Mouse (Mus musculus): ENCODE data around the gene Ccn5. TPM values are rescaled to one million over a fixed set of nuclear protein-coding genes. Genes with fewer than 3 reads are reported as not detected.

The Ccn5 gene
- polyA plus RNA-seq, 1 experiment from 2014 or later: 0.05 TPM

DNA sequence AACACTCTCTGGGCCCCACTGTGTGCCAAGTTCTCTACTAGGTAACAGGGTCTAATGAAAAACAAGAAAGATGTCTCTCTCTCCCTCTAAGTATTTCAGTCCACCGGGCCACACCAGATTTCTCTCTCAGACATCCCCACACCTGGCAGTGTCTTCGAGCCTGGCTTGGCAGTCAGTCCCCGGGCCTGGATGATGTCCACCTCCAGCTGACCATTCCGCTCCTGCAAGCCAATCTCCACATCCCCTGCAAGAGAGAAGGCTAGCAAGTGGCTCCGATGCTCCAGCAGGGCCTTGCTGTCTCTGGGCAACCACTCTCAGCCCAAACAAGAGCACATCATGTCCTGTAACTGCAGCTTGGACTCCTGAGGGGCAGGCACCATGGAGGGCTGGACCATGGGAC lies 44.6 kb downstream of the Ccn5 start:
- Histone ChIP-seq H3K9ac (ENCODE audit: low read depth, low read length) (no peak overlapping the region), H3K4me1 (ENCODE audit: control insufficient read depth, low read depth, low read length) (no peaks in the 10 kb centered on the region), H3K27me3 (ENCODE audit: control insufficient read depth, insufficient read depth, low read depth, low read length) (no peaks in the 10 kb centered on the region), H3K27ac (ENCODE audit: low read length) (no peak overlapping the region), H3K9me3 (replicated peaks; ENCODE audit: control insufficient read depth, low read length) (no peaks in the 10 kb centered on the region), H3K4me3 (ENCODE audit: low read depth, low read length) (no peak overlapping the region), H3K4me2 (ENCODE audit: low read depth, low read length) (no peak overlapping the region), H3K36me3 (ENCODE audit: control insufficient read depth, insufficient read depth) (no peaks in the 10 kb centered on the region)
- no peak for ATAC-seq (ENCODE audit: low read depth)
- WGBS (ENCODE audit: insufficient replicate concordance): 72% methylated on average over 5 of the region's 5 CpGs

GRCm38 (mm10) chr2:163866061-163866460 lies 45.4 kb downstream of the Ccn5 start:
- Histone ChIP-seq H3K4me1 (ENCODE audit: control insufficient read depth, low read depth, low read length) (no peaks in the 10 kb centered on the region), H3K4me2 (ENCODE audit: low read depth, low read length) (no peak overlapping the region), H3K4me3 (ENCODE audit: low read depth, low read length) (no peak overlapping the region), H3K27me3 (ENCODE audit: control insufficient read depth, insufficient read depth, low read depth, low read length) (no peaks in the 10 kb centered on the region), H3K9ac (ENCODE audit: low read depth, low read length) (no peak overlapping the region), H3K27ac (ENCODE audit: low read length) (no peak overlapping the region), H3K36me3 (ENCODE audit: control insufficient read depth, insufficient read depth) (no peaks in the 10 kb centered on the region), H3K9me3 (replicated peaks; ENCODE audit: control insufficient read depth, low read length) (no peaks in the 10 kb centered on the region)
- no peak for ATAC-seq (ENCODE audit: low read depth)
- 69% methylated on average over 9 of the region's 9 CpGs for WGBS (ENCODE audit: insufficient replicate concordance)

- no peak overlapping the region for H3K4me3 ChIP-seq (ENCODE audit: low read depth, low read length)
- H3K36me3 ChIP-seq (ENCODE audit: control insufficient read depth, insufficient read depth): no peaks in the 10 kb centered on the region
- no peak overlapping the region for H3K27ac ChIP-seq (ENCODE audit: low read length)
- H3K9ac ChIP-seq (ENCODE audit: low read depth, low read length): no peak overlapping the region
- 61% methylated on average over 5 of the region's 5 CpGs for WGBS (ENCODE audit: insufficient replicate concordance)
- H3K4me2 ChIP-seq (ENCODE audit: low read depth, low read length): no peak overlapping the region
- no peaks in the 10 kb centered on the region for H3K9me3 ChIP-seq (replicated peaks; ENCODE audit: control insufficient read depth, low read length)
- no peaks in the 10 kb centered on the region for H3K4me1 ChIP-seq (ENCODE audit: control insufficient read depth, low read depth, low read length)
- H3K27me3 ChIP-seq (ENCODE audit: control insufficient read depth, insufficient read depth, low read depth, low read length): no peaks in the 10 kb centered on the region
- ATAC-seq (ENCODE audit: low read depth): no peak
Observed at GRCm38 (mm10) chr2:163869783-163870182, 49.1 kb downstream of the Ccn5 start.

DNA sequence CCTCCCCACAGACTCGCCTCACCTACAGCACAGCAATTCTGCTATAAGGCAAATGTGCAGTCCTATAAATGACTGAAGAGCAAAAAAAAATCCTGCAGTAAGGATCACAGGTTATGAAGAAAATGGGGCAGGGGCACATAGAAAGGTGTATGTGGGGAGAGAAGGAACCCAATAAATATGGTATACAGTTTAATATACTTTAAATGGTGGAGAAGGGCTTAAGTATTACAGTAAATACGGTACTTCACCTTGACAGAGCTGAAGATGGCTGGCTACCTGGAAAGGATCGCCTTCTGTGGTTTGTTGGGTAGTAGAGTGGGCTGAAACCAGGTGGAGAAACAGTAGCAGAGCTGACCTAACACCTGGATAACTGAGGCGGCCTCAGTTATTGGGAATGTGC lies 50.6 kb downstream of the Ccn5 start:
- H3K9ac ChIP-seq (ENCODE audit: low read depth, low read length): no peak overlapping the region
- H3K27ac ChIP-seq (ENCODE audit: low read length): no peak overlapping the region
- 57% methylated on average over 4 of the region's 4 CpGs for WGBS (ENCODE audit: insufficient replicate concordance)
- H3K27me3 ChIP-seq (ENCODE audit: control insufficient read depth, insufficient read depth, low read depth, low read length): no peaks in the 10 kb centered on the region
- no peak overlapping the region for H3K4me2 ChIP-seq (ENCODE audit: low read depth, low read length)
- no peaks in the 10 kb centered on the region for H3K4me1 ChIP-seq (ENCODE audit: control insufficient read depth, low read depth, low read length)
- no peak overlapping the region for H3K4me3 ChIP-seq (ENCODE audit: low read depth, low read length)
- H3K9me3 ChIP-seq (replicated peaks; ENCODE audit: control insufficient read depth, low read length): no peaks in the 10 kb centered on the region
- ATAC-seq (ENCODE audit: low read depth): no peak
- H3K36me3 ChIP-seq (ENCODE audit: control insufficient read depth, insufficient read depth): no peaks in the 10 kb centered on the region

GRCm38 (mm10) chr2:163871906-163872305 lies 51.2 kb downstream of the Ccn5 start:
- WGBS (ENCODE audit: insufficient replicate concordance): 31% methylated on average over 3 of the region's 3 CpGs
- Histone ChIP-seq H3K4me3 (ENCODE audit: low read depth, low read length) (no peak overlapping the region), H3K4me2 (ENCODE audit: low read depth, low read length) (no peak overlapping the region), H3K4me1 (ENCODE audit: control insufficient read depth, low read depth, low read length) (no peaks in the 10 kb centered on the region), H3K27ac (ENCODE audit: low read length) (no peak overlapping the region), H3K9me3 (replicated peaks; ENCODE audit: control insufficient read depth, low read length) (no peaks in the 10 kb centered on the region), H3K27me3 (ENCODE audit: control insufficient read depth, insufficient read depth, low read depth, low read length) (no peaks in the 10 kb centered on the region), H3K36me3 (ENCODE audit: control insufficient read depth, insufficient read depth) (no peaks in the 10 kb centered on the region), H3K9ac (ENCODE audit: low read depth, low read length) (no peak overlapping the region)
- ATAC-seq (ENCODE audit: low read depth): no peak

- no peak for ATAC-seq (ENCODE audit: low read depth)
- Histone ChIP-seq H3K27me3 (ENCODE audit: control insufficient read depth, insufficient read depth, low read depth, low read length) (no peaks in the 10 kb centered on the region), H3K27ac (ENCODE audit: low read length) (no peak overlapping the region), H3K36me3 (ENCODE audit: control insufficient read depth, insufficient read depth) (no peaks in the 10 kb centered on the region), H3K4me3 (ENCODE audit: low read depth, low read length) (no peak overlapping the region), H3K4me1 (ENCODE audit: control insufficient read depth, low read depth, low read length) (no peaks in the 10 kb centered on the region), H3K9me3 (replicated peaks; ENCODE audit: control insufficient read depth, low read length) (no peaks in the 10 kb centered on the region), H3K9ac (ENCODE audit: low read depth, low read length) (no peak overlapping the region), H3K4me2 (ENCODE audit: low read depth, low read length) (no peak overlapping the region)
- WGBS (ENCODE audit: insufficient replicate concordance): 58% methylated on average over 5 of the region's 5 CpGs
Observed at GRCm38 (mm10) chr2:163874877-163875276, 54.2 kb downstream of the Ccn5 start.

DNA sequence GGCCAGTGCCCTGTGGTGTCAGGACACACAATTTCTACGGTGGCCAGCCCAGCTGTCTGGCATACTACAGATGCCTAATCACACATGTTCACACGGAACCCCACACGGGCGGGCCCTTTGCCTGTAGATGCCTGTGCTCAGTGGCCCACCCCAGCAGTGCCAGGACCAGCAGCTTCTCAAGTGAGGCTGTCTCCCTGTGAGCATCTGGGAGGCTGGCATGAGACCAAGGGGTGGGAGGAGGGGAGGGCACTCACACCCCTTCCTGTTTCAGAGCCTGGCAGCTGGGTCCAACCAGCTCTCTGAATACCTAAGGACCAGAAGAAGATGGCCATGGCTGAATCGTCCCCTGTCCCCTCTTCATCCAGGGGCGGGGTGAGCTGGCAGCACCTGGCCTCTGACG lies 54.8 kb downstream of the Ccn5 start:
- H3K4me1 ChIP-seq (ENCODE audit: control insufficient read depth, low read depth, low read length): no peaks in the 10 kb centered on the region
- WGBS (ENCODE audit: insufficient replicate concordance): 64% methylated on average over 7 of the region's 7 CpGs
- H3K27me3 ChIP-seq (ENCODE audit: control insufficient read depth, insufficient read depth, low read depth, low read length): no peaks in the 10 kb centered on the region
- H3K4me2 ChIP-seq (ENCODE audit: low read depth, low read length): no peak overlapping the region
- H3K4me3 ChIP-seq (ENCODE audit: low read depth, low read length): no peak overlapping the region
- no peak overlapping the region for H3K9ac ChIP-seq (ENCODE audit: low read depth, low read length)
- H3K9me3 ChIP-seq (replicated peaks; ENCODE audit: control insufficient read depth, low read length): no peaks in the 10 kb centered on the region
- no peak for ATAC-seq (ENCODE audit: low read depth)
- no peaks in the 10 kb centered on the region for H3K36me3 ChIP-seq (ENCODE audit: control insufficient read depth, insufficient read depth)
- no peak overlapping the region for H3K27ac ChIP-seq (ENCODE audit: low read length)

GRCm38 (mm10) chr2:163876830-163877498 lies 56.3 kb downstream of the Ccn5 start:
- H3K27me3 ChIP-seq (ENCODE audit: control insufficient read depth, insufficient read depth, low read depth, low read length): no peaks in the 10 kb centered on the region
- no peak overlapping the region for H3K4me3 ChIP-seq (ENCODE audit: low read depth, low read length)
- no peak overlapping the region for H3K27ac ChIP-seq (ENCODE audit: low read length)
- ATAC-seq (ENCODE audit: low read depth): no peak
- no peaks in the 10 kb centered on the region for H3K36me3 ChIP-seq (ENCODE audit: control insufficient read depth, insufficient read depth)
- no peak overlapping the region for H3K9ac ChIP-seq (ENCODE audit: low read depth, low read length)
- H3K9me3 ChIP-seq (replicated peaks; ENCODE audit: control insufficient read depth, low read length): no peaks in the 10 kb centered on the region
- WGBS (ENCODE audit: insufficient replicate concordance): 55% methylated on average over 14 of the region's 14 CpGs
- no peaks in the 10 kb centered on the region for H3K4me1 ChIP-seq (ENCODE audit: control insufficient read depth, low read depth, low read length)
- no peak overlapping the region for H3K4me2 ChIP-seq (ENCODE audit: low read depth, low read length)

DNA sequence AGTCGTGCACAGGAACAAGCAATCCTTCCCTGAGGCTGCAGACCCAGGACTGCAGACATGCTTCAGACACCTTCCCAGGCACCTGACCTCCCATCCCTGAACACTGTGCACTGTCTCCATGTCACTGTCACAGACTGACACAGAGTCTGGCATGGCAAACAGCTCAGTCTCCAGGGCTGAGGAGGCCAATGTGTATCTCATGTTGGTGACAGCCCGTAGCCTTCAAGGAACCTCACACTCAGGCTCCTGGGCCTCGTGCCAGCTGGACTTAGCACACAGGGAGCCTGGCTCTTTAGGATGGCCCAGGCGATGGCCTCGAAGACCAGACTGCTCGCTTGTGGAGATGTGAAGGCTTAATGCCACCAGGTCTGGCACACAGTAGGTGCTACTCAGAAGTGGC lies 60.2 kb downstream of the Ccn5 start:
- ATAC-seq (ENCODE audit: low read depth): no peak
- no peak overlapping the region for H3K27ac ChIP-seq (ENCODE audit: low read length)
- no peaks in the 10 kb centered on the region for H3K9me3 ChIP-seq (replicated peaks; ENCODE audit: control insufficient read depth, low read length)
- H3K9ac ChIP-seq (ENCODE audit: low read depth, low read length): no peak overlapping the region
- no peak overlapping the region for H3K4me3 ChIP-seq (ENCODE audit: low read depth, low read length)
- 63% methylated on average over 6 of the region's 6 CpGs for WGBS (ENCODE audit: insufficient replicate concordance)
- no peaks in the 10 kb centered on the region for H3K4me1 ChIP-seq (ENCODE audit: control insufficient read depth, low read depth, low read length)
- H3K27me3 ChIP-seq (ENCODE audit: control insufficient read depth, insufficient read depth, low read depth, low read length): no peaks in the 10 kb centered on the region
- H3K36me3 ChIP-seq (ENCODE audit: control insufficient read depth, insufficient read depth): no peaks in the 10 kb centered on the region
- no peak overlapping the region for H3K4me2 ChIP-seq (ENCODE audit: low read depth, low read length)
